Mouse (Mus musculus) cerebellum, adult 9-11 months (tissue): Measurements from ENCODE around the gene Arhgef10l.

ENCODE experiments used
- DNase-seq: peaks from one replicate; pipeline ENCODE4 v3.0.0; 2022

Arhgef10l gene

DNA sequence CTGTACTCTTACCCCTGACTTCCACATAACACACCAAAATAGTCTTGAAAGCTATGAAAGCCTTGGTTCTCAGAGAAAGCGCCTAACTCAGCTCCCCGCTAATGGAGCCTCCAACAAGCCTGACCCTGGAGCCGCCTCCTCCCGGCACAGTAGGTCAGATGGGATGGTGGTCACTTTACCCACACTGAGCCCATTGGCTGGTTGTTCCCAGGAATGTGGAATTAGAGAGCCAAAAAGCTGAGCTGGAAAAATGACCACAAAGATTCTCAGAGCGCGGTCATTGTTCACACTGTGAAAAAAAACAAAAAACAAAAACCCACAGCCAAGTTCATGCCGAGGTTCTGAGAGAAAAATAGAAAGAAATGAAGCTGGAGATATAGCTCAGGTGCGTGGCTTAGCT is 9.3 kb downstream of the Arhgef10l start:
- DNase-seq = no peak

DNA sequence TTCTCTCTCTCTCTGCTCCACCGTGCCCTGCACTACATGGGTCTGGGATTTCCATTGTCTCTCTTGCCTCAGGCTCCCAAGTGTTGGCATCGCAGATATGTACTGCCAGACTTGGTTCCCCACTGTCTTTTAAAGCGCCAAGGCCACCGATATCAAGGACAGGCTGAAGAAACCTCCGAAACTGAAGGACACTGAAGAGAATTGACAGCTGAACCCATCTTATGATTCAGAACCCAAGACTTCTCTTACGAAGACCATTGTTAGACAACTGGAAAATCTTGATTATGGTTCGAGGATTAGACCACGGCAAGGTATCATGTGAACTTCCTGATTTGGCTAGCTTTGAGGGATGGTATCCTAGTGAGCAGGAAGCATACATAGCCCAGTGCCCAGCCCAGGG is 11.0 kb downstream of the Arhgef10l start:
- DNase-seq = no peak

DNA sequence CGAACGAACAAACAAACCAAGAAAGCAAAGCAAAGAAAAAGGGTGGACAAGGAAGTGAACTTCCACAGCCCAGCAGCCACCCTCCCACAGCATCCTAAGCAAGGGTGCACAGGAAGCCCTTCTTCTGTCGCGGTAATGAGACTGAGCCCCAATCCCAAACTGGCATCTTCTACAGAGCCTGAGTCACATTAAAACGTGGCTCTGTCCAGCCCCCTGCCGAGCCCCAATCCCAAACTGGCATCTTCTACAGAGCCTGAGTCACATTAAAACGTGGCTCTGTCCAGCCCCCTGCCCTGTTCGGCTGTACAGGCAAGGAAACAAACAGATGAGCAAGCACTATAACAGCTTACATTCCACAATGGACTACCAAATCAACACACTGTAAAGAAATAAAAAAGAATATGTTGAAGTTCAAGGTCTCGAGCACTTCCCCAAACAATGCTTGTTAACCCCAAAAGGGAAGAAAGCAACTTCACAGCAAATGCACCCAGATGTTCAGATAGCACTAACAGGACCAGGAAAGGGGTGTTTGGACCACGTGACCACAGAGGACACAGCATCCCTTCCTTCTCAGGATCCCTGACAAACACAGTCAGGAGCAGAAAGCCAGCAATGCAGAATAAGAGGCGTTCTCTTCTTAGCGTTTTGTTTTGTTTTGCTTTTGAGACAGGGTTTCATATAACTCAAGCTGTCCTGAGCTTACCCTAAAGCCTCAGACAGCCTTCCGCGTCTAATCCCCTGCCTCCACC is 11.8 kb downstream of the Arhgef10l start:
- DNase-seq = no peak

- peak; percentile 25 for DNase-seq
Measured at GRCm38 (mm10) chr4:140649731-140650130, 16.1 kb downstream of the Arhgef10l start.

- DNase-seq = no peak
Measured at GRCm38 (mm10) chr4:140649207-140649591, 16.6 kb downstream of the Arhgef10l start.

- peak; percentile 79 for DNase-seq
Measured at GRCm38 (mm10) chr4:140648443-140649206, 17.2 kb downstream of the Arhgef10l start.

DNA sequence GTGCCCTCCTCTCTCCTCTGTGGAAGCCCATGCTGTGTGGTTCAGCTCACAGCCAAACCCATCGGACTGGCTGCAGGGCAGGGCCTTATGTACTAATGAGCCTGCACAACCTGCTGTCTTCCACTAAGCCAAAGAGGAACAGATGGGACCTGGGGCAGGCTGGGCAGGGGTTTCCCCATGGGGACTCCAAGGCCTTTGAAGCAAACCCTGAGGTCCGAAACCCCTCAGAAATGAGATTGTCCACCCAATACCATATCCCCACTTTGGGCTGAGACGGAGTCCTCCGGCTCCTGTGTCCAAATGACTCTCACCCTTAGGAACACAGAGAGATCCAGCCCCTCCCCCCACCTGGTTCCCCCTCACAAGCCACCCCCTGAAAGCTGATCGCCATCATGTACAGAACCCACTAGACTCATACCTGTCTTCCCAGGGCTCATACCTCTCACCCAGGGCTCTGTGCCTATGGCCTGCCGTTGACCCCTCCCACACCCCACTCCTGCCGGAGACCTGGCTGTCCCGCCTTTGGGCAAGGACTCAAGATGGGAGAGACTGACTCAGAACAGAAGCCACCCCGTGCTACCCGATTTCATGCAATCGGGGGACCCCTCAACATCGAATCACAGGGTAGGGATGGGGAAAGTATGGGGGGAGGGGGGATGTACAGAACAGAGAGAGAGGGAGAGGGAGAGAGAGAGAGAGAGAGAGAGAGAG is 17.9 kb downstream of the Arhgef10l start:
- DNase-seq = peak; percentile 93

GRCm38 (mm10) chr4:140645638-140646037 is 20.2 kb downstream of the Arhgef10l start:
- peak; percentile 53 for DNase-seq

DNA sequence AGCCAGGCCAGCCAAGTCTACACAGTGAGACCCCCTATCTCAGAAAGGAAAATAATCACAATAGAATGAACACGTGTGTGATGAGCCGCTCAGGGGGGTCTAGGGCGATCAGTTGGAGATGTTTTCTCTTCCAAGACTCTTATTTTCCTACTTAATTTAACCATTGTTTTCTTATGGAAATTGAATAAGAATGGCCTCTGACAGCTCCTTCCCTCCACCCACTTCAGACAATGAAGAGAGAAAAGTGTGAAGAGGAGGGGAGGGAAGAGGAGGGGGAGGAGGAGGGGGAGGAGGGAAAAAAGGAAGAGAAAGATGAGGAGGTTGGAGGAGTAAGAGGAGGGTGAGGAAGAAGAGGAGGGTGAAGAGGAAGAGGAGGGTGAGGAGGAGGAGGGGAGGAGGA is 21.1 kb downstream of the Arhgef10l start:
- no peak for DNase-seq

- peak; percentile 82 for DNase-seq
Measured at GRCm38 (mm10) chr4:140644276-140644675, 21.5 kb downstream of the Arhgef10l start.

GRCm38 (mm10) chr4:140642378-140642777 is 23.4 kb downstream of the Arhgef10l start:
- DNase-seq = no peak

DNA sequence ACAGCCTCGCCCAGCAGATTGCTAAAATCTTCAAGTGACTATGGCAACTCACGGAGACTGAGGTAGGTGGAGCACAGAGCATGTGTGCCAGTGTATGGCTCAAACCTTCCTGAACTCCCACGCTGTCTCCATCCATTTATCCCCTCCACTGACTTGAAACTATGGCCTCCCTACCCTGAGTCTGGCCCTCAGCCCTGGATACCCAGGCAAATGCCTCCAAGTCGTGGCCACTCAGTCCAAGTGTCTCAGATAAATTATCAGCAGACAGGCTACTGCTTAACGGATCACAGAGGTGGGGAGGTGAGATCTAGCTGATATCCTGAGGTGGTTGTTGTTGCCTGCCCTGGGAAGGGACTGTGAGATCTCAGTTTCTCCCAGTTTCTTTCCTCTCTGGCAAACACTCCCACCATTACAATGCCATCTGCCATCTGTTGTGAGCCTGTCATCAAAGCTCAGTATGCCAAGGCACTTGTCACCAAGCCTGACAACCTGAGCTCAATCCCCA is 24.3 kb downstream of the Arhgef10l start:
- peak; percentile 86 for DNase-seq

DNA sequence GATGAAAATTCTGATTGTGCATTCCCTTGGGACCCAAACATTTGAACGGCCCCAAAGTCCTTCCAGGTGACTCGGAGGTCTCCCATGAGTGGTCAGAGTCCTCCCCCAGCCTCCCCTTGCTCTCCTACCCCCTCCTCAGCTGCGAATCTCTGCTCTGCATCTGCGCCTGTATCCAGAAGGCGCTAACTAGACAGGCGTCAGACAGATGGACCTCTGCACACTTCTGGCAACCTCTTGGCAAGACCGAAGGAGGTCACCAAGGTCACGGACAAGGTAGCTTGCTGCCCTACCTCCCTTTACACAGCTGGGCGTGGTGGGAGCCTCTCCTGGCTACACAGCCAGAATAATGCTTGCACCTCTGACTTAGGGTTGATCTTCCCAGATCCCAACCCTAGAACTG is 25.1 kb downstream of the Arhgef10l start:
- DNase-seq = peak; percentile 60

- no peak for DNase-seq
Measured at GRCm38 (mm10) chr4:140640242-140640523, 25.6 kb downstream of the Arhgef10l start.

GRCm38 (mm10) chr4:140639431-140640241 is 26.2 kb downstream of the Arhgef10l start:
- DNase-seq = no peak

- no peak for DNase-seq
Measured at GRCm38 (mm10) chr4:140638591-140638990, 27.2 kb downstream of the Arhgef10l start.

DNA sequence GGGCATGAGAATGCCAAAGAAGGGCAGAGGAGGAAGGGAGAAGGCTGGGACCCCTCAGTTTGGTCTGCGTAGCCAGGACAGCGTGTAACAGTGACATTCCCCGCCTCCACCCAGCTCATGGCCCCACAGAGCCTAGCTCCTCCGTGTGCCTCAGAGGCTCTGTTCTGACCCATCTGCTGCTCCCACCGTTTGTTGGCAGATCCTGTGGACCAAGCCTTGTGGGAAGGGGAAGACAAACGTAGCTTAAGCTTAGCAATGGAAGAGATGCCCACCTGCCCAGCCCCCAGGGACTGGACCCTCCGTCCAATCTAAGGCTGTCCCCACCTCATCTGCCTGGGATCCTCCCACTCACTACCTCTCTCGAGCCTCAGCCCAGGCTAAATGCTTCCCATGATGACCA is 28.5 kb downstream of the Arhgef10l start:
- no peak for DNase-seq

DNA sequence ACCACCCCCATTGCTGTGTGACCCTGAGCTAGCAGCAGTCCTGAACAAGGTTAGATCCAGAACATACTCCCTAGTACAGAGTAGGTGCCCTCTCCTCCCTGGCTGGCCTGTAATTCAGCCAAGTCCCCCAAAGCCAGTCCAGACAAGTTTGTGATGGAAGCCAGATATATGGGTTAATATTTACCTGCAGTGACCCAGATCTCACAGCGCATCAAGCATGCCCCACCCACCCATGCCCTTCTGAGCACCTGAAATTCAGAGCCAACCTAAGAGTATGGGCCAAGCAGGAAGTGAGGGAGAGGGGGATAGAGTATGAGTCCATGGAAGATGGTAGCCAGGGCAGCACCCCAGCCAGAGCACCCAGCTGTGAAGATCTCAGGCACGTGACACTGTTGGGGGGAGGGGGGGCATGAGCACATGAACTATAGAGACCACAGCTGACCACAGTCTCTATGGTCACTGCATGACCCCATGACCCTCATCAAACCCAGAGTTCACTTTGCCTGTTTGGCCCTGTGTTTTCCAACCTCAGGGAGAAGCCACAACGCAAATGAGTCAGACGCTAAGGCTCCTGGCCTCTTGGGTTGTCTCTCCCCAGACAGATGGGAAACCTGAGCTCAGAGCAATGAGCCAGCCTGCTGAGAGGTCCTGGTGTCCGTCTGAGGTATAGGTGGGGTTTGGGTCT is 29.4 kb downstream of the Arhgef10l start:
- no peak for DNase-seq

- DNase-seq = no peak
Measured at GRCm38 (mm10) chr4:140634861-140635388, 30.9 kb downstream of the Arhgef10l start.

- no peak for DNase-seq
Measured at GRCm38 (mm10) chr4:140631276-140631849, 34.4 kb downstream of the Arhgef10l start.

DNA sequence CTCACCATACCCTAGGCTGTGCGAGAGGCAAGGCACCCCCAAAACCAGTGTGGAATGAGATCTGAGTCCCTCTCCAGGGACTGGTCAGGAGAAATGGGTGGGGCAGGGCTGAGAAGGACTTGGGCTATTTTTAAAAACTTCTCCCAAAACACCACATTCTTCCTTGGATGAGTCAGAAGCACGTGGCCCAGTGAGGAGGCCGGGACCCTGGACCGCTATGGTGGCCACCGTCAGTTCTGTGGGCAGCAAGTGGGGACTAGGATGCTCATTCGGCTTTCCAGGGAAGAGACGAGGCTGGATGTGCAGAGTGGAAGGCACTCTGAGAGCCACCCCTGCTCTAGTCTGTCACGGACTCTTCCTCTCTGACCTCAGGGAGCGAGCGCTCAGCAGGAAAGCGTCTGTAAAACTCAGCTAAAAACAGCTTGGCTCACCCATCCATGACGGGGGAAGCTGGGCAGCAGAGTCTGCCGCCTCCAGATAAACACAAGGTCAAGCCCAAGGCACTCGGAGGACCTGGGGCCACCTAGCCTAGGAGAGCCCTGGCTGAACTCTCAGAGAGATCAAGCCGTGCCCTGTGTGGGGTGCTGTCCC is 35.1 kb downstream of the Arhgef10l start:
- no peak for DNase-seq
